ENCODE assay signal across 12 mouse cellular contexts in the genomic region with DNA sequence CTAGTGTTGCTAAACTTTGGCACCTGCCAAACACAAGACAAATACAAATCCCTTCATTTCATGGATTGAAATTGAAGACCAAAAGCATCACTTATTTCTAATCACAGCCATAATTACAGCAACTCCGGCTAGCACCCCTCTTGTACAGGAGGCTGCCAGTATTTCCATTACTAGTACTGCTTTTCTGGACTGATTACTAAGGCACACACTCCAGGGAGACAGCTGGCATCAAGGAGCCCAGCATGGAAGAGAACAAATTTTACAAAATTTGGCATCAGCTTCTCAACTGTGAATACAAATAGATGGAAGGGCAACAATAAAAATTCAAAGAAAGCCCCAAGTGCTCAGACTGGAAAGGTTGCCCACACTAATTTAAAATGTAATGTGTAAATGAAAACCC.
DNase-seq lines count a peak whose midpoint lies in the region; ATAC-seq and TF ChIP-seq lines count a peak whose summit lies in the region.
"Had no signal": no experiment of that assay in that cellular context is flagged by ENCODE, and none has a peak within 500 bp of the region (broad histone marks: within the 10 kb centered on the region; RNA-seq: fewer than 3 reads in every experiment).

No protein-coding gene starts in this region.

- TF ChIP-seq CTCF in hindbrain, postnatal 0 days (IDR thresholded peaks at IDR 0.05; ENCODE audit: low read depth), result no peak
- no peak for TF ChIP-seq CTCF in intestine, postnatal 0 days (IDR thresholded peaks at IDR 0.05; ENCODE audit: low read depth)

- no peak overlapping the region for H3K27ac ChIP-seq in hindbrain, postnatal 0 days
- no peak overlapping the region for H3K27ac ChIP-seq in hindbrain, embryonic 13.5 days
- H3K27ac ChIP-seq in forebrain, embryonic 16.5 days (ENCODE audit: low read length), result no peak overlapping the region
- no peak overlapping the region for H3K27ac ChIP-seq in intestine, postnatal 0 days (ENCODE audit: low read depth, low read length)
- H3K27ac ChIP-seq: hindbrain, embryonic 12.5 days had no signal

- WGBS in hindbrain, postnatal 0 days, result 48% methylated on average over 1 of the region's 1 CpGs
- 94% methylated on average over 1 of the region's 1 CpGs for WGBS in hindbrain, embryonic 13.5 days
- WGBS in forebrain, embryonic 16.5 days, result 34% methylated on average over 1 of the region's 1 CpGs
- 95% methylated on average over 1 of the region's 1 CpGs for WGBS in intestine, postnatal 0 days

- no peak overlapping the region for H3K9ac ChIP-seq in hindbrain, postnatal 0 days (replicated peaks; ENCODE audit: low read length)
- H3K9ac ChIP-seq in hindbrain, embryonic 13.5 days, result no peak overlapping the region
- H3K9ac ChIP-seq in forebrain, embryonic 16.5 days (replicated peaks; ENCODE audit: low read depth, low read length), result no peak overlapping the region
- H3K9ac ChIP-seq in intestine, postnatal 0 days (ENCODE audit: low read depth, low read length), result no peak overlapping the region
- H3K9ac ChIP-seq: hindbrain, embryonic 12.5 days had no signal

- no peak overlapping the region for H3K4me2 ChIP-seq in hindbrain, postnatal 0 days (ENCODE audit: low read depth, low read length)
- no peak overlapping the region for H3K4me2 ChIP-seq in hindbrain, embryonic 13.5 days
- H3K4me2 ChIP-seq in forebrain, embryonic 16.5 days (ENCODE audit: low read length), result no peak overlapping the region
- no peak overlapping the region for H3K4me2 ChIP-seq in intestine, postnatal 0 days (replicated peaks; ENCODE audit: low read depth)
- H3K4me2 ChIP-seq: hindbrain, embryonic 12.5 days had no signal

- no peaks in the 10 kb centered on the region for H3K27me3 ChIP-seq in hindbrain, postnatal 0 days (ENCODE audit: insufficient read depth, low read length)
- no peaks in the 10 kb centered on the region for H3K27me3 ChIP-seq in hindbrain, embryonic 13.5 days
- H3K27me3 ChIP-seq in forebrain, embryonic 16.5 days (replicated peaks; ENCODE audit: control insufficient read depth, insufficient read depth, low read length), result no peaks in the 10 kb centered on the region
- no peaks in the 10 kb centered on the region for H3K27me3 ChIP-seq in intestine, postnatal 0 days (replicated peaks; ENCODE audit: control insufficient read depth, insufficient read depth, low read length)
- H3K27me3 ChIP-seq: hindbrain, embryonic 12.5 days had no signal

- no peak for ATAC-seq in hindbrain, postnatal 0 days
- no peak for ATAC-seq in hindbrain, embryonic 13.5 days (ENCODE audit: low FRiP score)
- peak; percentile 99 for ATAC-seq in forebrain, embryonic 16.5 days
- ATAC-seq in intestine, postnatal 0 days, result no peak

- H3K9me3 ChIP-seq in hindbrain, postnatal 0 days (ENCODE audit: low read length), result no peaks in the 10 kb centered on the region
- H3K9me3 ChIP-seq in hindbrain, embryonic 13.5 days, result no peaks in the 10 kb centered on the region
- no peaks in the 10 kb centered on the region for H3K9me3 ChIP-seq in forebrain, embryonic 16.5 days (ENCODE audit: control insufficient read depth, low read length)
- no peaks in the 10 kb centered on the region for H3K9me3 ChIP-seq in intestine, postnatal 0 days (ENCODE audit: control insufficient read depth)
- H3K9me3 ChIP-seq: hindbrain, embryonic 12.5 days had no signal

- no peak overlapping the region for H3K4me3 ChIP-seq in hindbrain, postnatal 0 days (ENCODE audit: low read length)
- no peak overlapping the region for H3K4me3 ChIP-seq in hindbrain, embryonic 13.5 days
- no peak overlapping the region for H3K4me3 ChIP-seq in forebrain, embryonic 16.5 days (replicated peaks; ENCODE audit: low read length)
- H3K4me3 ChIP-seq in intestine, postnatal 0 days (ENCODE audit: low read depth, low read length), result no peak overlapping the region
- H3K4me3 ChIP-seq: hindbrain, embryonic 12.5 days had no signal

- peak; percentile 5 for DNase-seq in hindbrain, postnatal 0 days (ENCODE audit: low spot score)
- peak; percentile 50 to 58 for DNase-seq in cerebellum, adult 18-20 months
- peak; percentile 20 to 29 for DNase-seq in layer of hippocampus, postnatal 36 days
- DNase-seq in lung, postnatal 14 days, result no peak
- DNase-seq: kidney, adult 18-20 months; kidney, postnatal 14 days; lung, adult 2 months; midbrain, embryonic 14.5 days had no signal

- no peaks in the 10 kb centered on the region for H3K4me1 ChIP-seq in hindbrain, postnatal 0 days (ENCODE audit: insufficient read depth, low read length)
- no peaks in the 10 kb centered on the region for H3K4me1 ChIP-seq in hindbrain, embryonic 13.5 days (replicated peaks)
- H3K4me1 ChIP-seq in forebrain, embryonic 16.5 days (replicated peaks; ENCODE audit: control insufficient read depth, insufficient read depth, low read length), result peaks cover 4% of the 10 kb centered on the region
- no peaks in the 10 kb centered on the region for H3K4me1 ChIP-seq in intestine, postnatal 0 days (replicated peaks; ENCODE audit: control insufficient read depth, insufficient read depth, low read length)
- H3K4me1 ChIP-seq: hindbrain, embryonic 12.5 days had no signal

- H3K36me3 ChIP-seq in hindbrain, postnatal 0 days (ENCODE audit: insufficient read depth, low read length), result no peaks in the 10 kb centered on the region
- no peaks in the 10 kb centered on the region for H3K36me3 ChIP-seq in hindbrain, embryonic 13.5 days
- no peaks in the 10 kb centered on the region for H3K36me3 ChIP-seq in forebrain, embryonic 16.5 days (ENCODE audit: control insufficient read depth, insufficient read depth)
- H3K36me3 ChIP-seq in intestine, postnatal 0 days (ENCODE audit: control insufficient read depth, insufficient read depth), result no peaks in the 10 kb centered on the region
- H3K36me3 ChIP-seq: hindbrain, embryonic 12.5 days had no signal
